24 mouse cellular contexts compared by ENCODE assay signal in the genomic region with DNA sequence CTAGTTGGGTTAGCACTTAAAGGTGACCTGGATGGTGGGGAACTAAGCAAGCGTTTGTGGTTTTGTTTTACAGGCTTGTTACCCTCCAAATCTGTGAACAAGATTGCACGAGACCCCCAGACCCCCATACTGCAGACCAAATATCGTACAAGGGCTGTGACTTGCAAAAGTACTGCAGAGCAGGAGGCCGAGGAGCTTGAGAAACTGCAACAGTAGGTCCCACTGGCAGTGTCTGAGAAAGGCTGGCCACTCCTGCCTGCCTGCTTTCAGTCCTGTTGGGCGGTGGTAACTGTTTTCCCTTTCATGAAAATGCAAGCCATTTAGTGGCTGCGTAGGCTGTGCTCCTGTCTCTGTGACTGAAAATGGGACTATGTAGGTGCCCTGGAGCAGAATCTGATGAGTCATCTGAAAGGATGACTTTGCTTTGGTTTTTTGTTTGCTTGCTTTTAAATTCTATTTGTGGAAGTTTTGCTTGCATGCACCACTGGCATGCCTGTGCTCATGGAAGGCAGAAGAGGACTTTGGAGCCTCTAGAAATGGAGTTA. TPM values are rescaled to one million over a fixed set of nuclear protein-coding genes. Genes with fewer than 3 reads are reported as not detected.
DNase-seq lines count a peak whose midpoint lies in the region; TF ChIP-seq lines count a peak whose summit lies in the region.
"Had no signal": no experiment of that assay in that cellular context is flagged by ENCODE, and none has a peak within 500 bp of the region (broad histone marks: within the 10 kb centered on the region; RNA-seq: fewer than 3 reads in every experiment).

No protein-coding gene starts in this region.

- no peak overlapping the region for H3K4me3 ChIP-seq in heart, adult 2 months
- no peak overlapping the region for H3K4me3 ChIP-seq in kidney, adult 2 months (ENCODE audit: insufficient read depth, low read depth, low read length)
- H3K4me3 ChIP-seq: embryonic facial prominence, embryonic 10.5 days; midbrain, embryonic 12.5 days; neural tube, embryonic 13.5 days had no signal

- TF ChIP-seq EP300 in heart, adult 2 months (IDR thresholded peaks at IDR 0.05; ENCODE audit: insufficient read depth, low read depth, low read length) = no peak

- intact Hi-C loops in heart, adult 2 months (cut with DNase I) = no loop called here

- no peaks in the 10 kb centered on the region for H3K27me3 ChIP-seq in heart, adult 2 months (ENCODE audit: control insufficient read depth, insufficient read depth, low read length)
- H3K27me3 ChIP-seq in kidney, adult 2 months (replicated peaks; ENCODE audit: control insufficient read depth, insufficient read depth, low read length) = no peaks in the 10 kb centered on the region
- H3K27me3 ChIP-seq: midbrain, embryonic 12.5 days; neural tube, embryonic 13.5 days had no signal

- WGBS in heart, adult 2 months = 96% methylated on average over 6 of the region's 6 CpGs
- 94% methylated on average over 6 of the region's 6 CpGs for WGBS in kidney, adult 2 months

- no peaks in the 10 kb centered on the region for H3K36me3 ChIP-seq in heart, adult 2 months (ENCODE audit: control insufficient read depth, insufficient read depth, low read length)
- no peaks in the 10 kb centered on the region for H3K36me3 ChIP-seq in kidney, adult 2 months (ENCODE audit: control insufficient read depth, insufficient read depth, low read length)

- no peak overlapping the region for H3K27ac ChIP-seq in heart, adult 2 months
- no peak overlapping the region for H3K27ac ChIP-seq in kidney, adult 2 months (ENCODE audit: insufficient read depth, low read depth, low read length)
- H3K27ac ChIP-seq: embryonic facial prominence, embryonic 10.5 days; midbrain, embryonic 12.5 days; neural tube, embryonic 13.5 days; stomach, postnatal 0 days had no signal

- no peaks in the 10 kb centered on the region for H3K4me1 ChIP-seq in heart, adult 2 months (ENCODE audit: control insufficient read depth, insufficient read depth, low read length)
- H3K4me1 ChIP-seq in kidney, adult 2 months (ENCODE audit: control insufficient read depth, insufficient read depth, low read length) = no peaks in the 10 kb centered on the region
- H3K4me1 ChIP-seq: embryonic facial prominence, embryonic 10.5 days; midbrain, embryonic 12.5 days; neural tube, embryonic 13.5 days had no signal

- no peak overlapping the region for H3K9ac ChIP-seq in heart, adult 2 months (ENCODE audit: low read depth, low read length)
- H3K9ac ChIP-seq: midbrain, embryonic 12.5 days; neural tube, embryonic 13.5 days had no signal

- no peak for TF ChIP-seq POLR2A in heart, adult 2 months (IDR thresholded peaks at IDR 0.05; ENCODE audit: insufficient read depth, low read depth, low read length)
- TF ChIP-seq POLR2A in kidney, adult 2 months (IDR thresholded peaks at IDR 0.05; ENCODE audit: low read depth, low read length) = no peak

- peak; percentile 83 for DNase-seq in heart, adult 11 months
- DNase-seq in heart, adult 2 months = no peak
- DNase-seq in right cerebral cortex, adult 2 months (ENCODE audit: low spot score in 2 of 2) = peak; percentile 54 to 62
- no peak for DNase-seq in right cerebral cortex, postnatal 14 days
- peak; percentile 65 for DNase-seq in layer of hippocampus, adult 9-11 months
- DNase-seq in right cerebral cortex, postnatal 36 days (ENCODE audit: low spot score in 2 of 2) = peak; percentile 60 to 80
- DNase-seq in kidney, adult 2 months = no peak
- DNase-seq in urinary bladder, adult 2 months (ENCODE audit: low spot score) = no peak
- DNase-seq: adrenal gland, postnatal 14 days; cerebellum, adult 11-12 months; heart, postnatal 10 days; kidney, adult 18-20 months; kidney, postnatal 10 days; liver had no signal

- TF ChIP-seq CTCF in heart, adult 2 months (IDR thresholded peaks at IDR 0.05) = no peak
- TF ChIP-seq CTCF in kidney, adult 2 months (conservative IDR thresholded peaks at IDR 0.05; ENCODE audit: insufficient read depth, insufficient read length, low read depth, low read length) = no peak

- no peaks in the 10 kb centered on the region for H3K79me2 ChIP-seq in heart, adult 2 months (replicated peaks; ENCODE audit: control insufficient read depth, insufficient read depth, low read length)

RNA-seq across cellular contexts. Expression of a gene that starts 27.0 kb away (rescaled TPM):
- under 1 TPM; 0.08 to 0.09 TPM for total RNA-seq in heart, adult 2 months (2021)
- 0.18 and 0.29 TPM in 2 replicates for polyA plus RNA-seq in heart, adult 2 months (2012; rRNA removed)
- 0.07 and 1.1 TPM in 2 replicates for polyA plus RNA-seq in kidney, adult 2 months (2012; rRNA removed)
- 0.34 and 0.63 TPM in 2 replicates for polyA plus RNA-seq in urinary bladder, adult 2 months (2012; rRNA removed)
- total RNA-seq: adrenal gland, postnatal 14 days; layer of hippocampus, postnatal 36 days; megakaryocyte progenitor cell, adult 5-6 weeks had no signal
- polyA plus RNA-seq: activated CD4-positive, CD25-positive, alpha-beta regulatory T cell, adult 4 months; forebrain, embryonic 11.5 days; heart, embryonic 11.5 days; hindbrain, embryonic 11.5 days; midbrain, embryonic 12.5 days; neural tube, embryonic 13.5 days had no signal

RNA-seq across cellular contexts. Expression of a gene that starts 36.4 kb away (rescaled TPM):
- 1 to 10 TPM in 1 of 2 experiments, under 1 TPM in 1; 0.75 to 1.1 TPM for total RNA-seq in heart, adult 2 months (2021)
- 0.18 and 0.50 TPM in 2 replicates for polyA plus RNA-seq in heart, adult 2 months (2012; rRNA removed)
- polyA plus RNA-seq in kidney, adult 2 months (2012; rRNA removed) = 0.22 and 0.39 TPM in 2 replicates
- polyA plus RNA-seq in urinary bladder, adult 2 months (2012; rRNA removed) = 3.0 and 3.2 TPM in 2 replicates

RNA-seq across cellular contexts. Expression of a gene that starts 48.8 kb away (rescaled TPM):
- 1 to 10 TPM; 1.7 to 3.5 TPM for total RNA-seq in heart, adult 2 months (2021)
- polyA plus RNA-seq in heart, adult 2 months (2012; rRNA removed) = 9.0 and 10.5 TPM in 2 replicates
- 6.4 and 7.3 TPM in 2 replicates for polyA plus RNA-seq in kidney, adult 2 months (2012; rRNA removed)
- polyA plus RNA-seq in urinary bladder, adult 2 months (2012; rRNA removed) = 1.3 and 1.9 TPM in 2 replicates
- total RNA-seq: megakaryocyte progenitor cell, adult 5-6 weeks had no signal
- polyA plus RNA-seq: activated CD4-positive, CD25-positive, alpha-beta regulatory T cell, adult 4 months had no signal

RNA-seq across cellular contexts. Expression of a gene that starts 52.6 kb away (rescaled TPM):
- 100 to 1,000 TPM in 1 of 2 experiments, 10 to 100 TPM in 1; 51.9 to 102 TPM for total RNA-seq in heart, adult 2 months (2021)
- polyA plus RNA-seq in heart, adult 2 months (2012; rRNA removed) = 48.1 and 51.2 TPM in 2 replicates
- polyA plus RNA-seq in kidney, adult 2 months (2012; rRNA removed) = 126 and 129 TPM in 2 replicates
- polyA plus RNA-seq in urinary bladder, adult 2 months (2012; rRNA removed) = 76.7 and 88.6 TPM in 2 replicates

Comparison
In these comparisons a context has a peak if more than half of its experiments do, and no peak if none do; other contexts are left out.
1. DNase-seq: peak in heart, adult 11 months (single experiment), right cerebral cortex, adult 2 months (2 of 2), layer of hippocampus, adult 9-11 months (single experiment) and right cerebral cortex, postnatal 36 days (2 of 2); none in heart, adult 2 months (0 of 2), right cerebral cortex, postnatal 14 days (single experiment), kidney, adult 2 months (single experiment) and urinary bladder, adult 2 months (single experiment).